Mouse (Mus musculus) heart, embryonic 15.5 days (tissue): ENCODE measurements around the gene Agpat4. TPM values are rescaled to one million over a fixed set of nuclear protein-coding genes. Genes with fewer than 3 reads are reported as not detected.

ENCODE experiments used
- ATAC-seq: fragments of 200-750 bp; cut with Nextera tagmentation; replicated peaks from 2 replicates; pipeline ENCODE4 v1.8.0; 2017; ENCODE audit warnings: low read depth, moderate TSS enrichment; ENCODE audit not compliant: insufficient number of reproducible peaks, insufficient read depth, low FRiP score
- H3K27ac ChIP-seq: fragments of 300-500 bp; sonication (generic); 2 replicates; pipeline ENCODE4 v1.5.1; 2015; ENCODE audit warnings: mild to moderate bottlenecking, inconsistent platforms
- H3K27me3 ChIP-seq: fragments of 300-500 bp; sonication (generic); 2 replicates; pipeline ENCODE4 v1.6.1; 2015; ENCODE audit warnings: inconsistent platforms
- H3K36me3 ChIP-seq: fragments of 300-500 bp; sonication (generic); 2 replicates; pipeline ENCODE4 v1.6.1; 2015; ENCODE audit warnings: mild to moderate bottlenecking, inconsistent platforms
- H3K4me1 ChIP-seq: fragments of 300-500 bp; sonication (generic); replicated peaks from 2 replicates; pipeline ENCODE4 v1.6.1; 2015; ENCODE audit warnings: inconsistent platforms
- H3K4me2 ChIP-seq: fragments of 300-500 bp; sonication (generic); 2 replicates; pipeline ENCODE4 v1.6.1; 2015; ENCODE audit warnings: inconsistent platforms, mild to moderate bottlenecking, moderate library complexity
- H3K4me3 ChIP-seq: fragments of 300-500 bp; sonication (generic); 2 replicates; pipeline ENCODE4 v1.5.1; 2015; ENCODE audit warnings: mild to moderate bottlenecking, inconsistent platforms
- H3K9ac ChIP-seq: fragments of 300-500 bp; sonication (generic); 2 replicates; pipeline ENCODE4 v1.6.1; 2015; ENCODE audit warnings: mild to moderate bottlenecking, inconsistent platforms
- H3K9me3 ChIP-seq: fragments of 300-500 bp; sonication (generic); replicated peaks from 2 replicates; pipeline ENCODE4 v1.6.1; 2016; ENCODE audit warnings: inconsistent platforms
- WGBS: fragments of 180-500 bp; shearing (Covaris S2); methylation state at CpG from one replicate; pipeline ENCODE4 v1.1.7; 2015; ENCODE audit warnings: mixed read lengths; 5-methylcytosine and 5-hydroxymethylcytosine counted together
- polyA plus RNA-seq: library from polyadenylated mRNA; unstranded; fragments of >200 nt; fragmentation: Nextera tagmentation; extraction: Ambion mirVana; gene quantifications from 2 replicates; pipeline ENCODE4 v1.2.1, GENCODE M21; 2015

Gene Agpat4
- polyA plus RNA-seq, 1 experiment from 2014 or later: 13.6 TPM

DNA sequence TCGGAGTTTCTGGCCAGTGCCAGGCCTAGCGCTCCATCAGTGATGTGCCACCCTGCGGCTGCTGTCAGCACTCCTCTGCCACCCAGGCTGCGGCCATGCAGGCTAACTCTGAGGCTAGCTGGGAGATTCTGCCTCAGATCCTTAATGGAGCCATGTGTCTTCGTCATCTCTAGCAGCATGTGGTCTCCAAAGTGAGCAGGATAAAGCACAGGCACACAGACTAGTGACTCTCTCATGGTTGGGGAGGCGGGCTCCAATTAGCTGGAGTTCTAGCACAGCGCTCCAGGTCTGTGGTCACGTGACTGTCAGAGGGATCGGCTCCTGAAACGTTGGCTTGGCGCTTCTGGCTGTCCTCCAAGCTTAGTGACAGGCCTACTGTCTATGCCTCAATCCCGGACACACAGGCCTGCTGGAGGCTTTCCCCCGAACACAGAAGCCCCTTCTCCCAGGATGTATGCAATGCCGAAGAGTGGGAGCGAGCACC lies 85.0 kb downstream of the Agpat4 start:
- Histone ChIP-seq H3K9me3 (no peaks in the 10 kb centered on the region), H3K27me3 (no peaks in the 10 kb centered on the region), H3K4me1 (peaks cover 36% of the 10 kb centered on the region), H3K36me3 (no peaks in the 10 kb centered on the region), H3K4me2 (peak overlapping the region; percentile 34), H3K27ac (no peak overlapping the region), H3K9ac (0 out of 2 replicates have a peak overlapping the region, but pooled peaks have one; percentile 17), H3K4me3 (no peak overlapping the region)
- WGBS: 48% methylated on average over 15 of the region's 15 CpGs
- no peak for ATAC-seq

DNA sequence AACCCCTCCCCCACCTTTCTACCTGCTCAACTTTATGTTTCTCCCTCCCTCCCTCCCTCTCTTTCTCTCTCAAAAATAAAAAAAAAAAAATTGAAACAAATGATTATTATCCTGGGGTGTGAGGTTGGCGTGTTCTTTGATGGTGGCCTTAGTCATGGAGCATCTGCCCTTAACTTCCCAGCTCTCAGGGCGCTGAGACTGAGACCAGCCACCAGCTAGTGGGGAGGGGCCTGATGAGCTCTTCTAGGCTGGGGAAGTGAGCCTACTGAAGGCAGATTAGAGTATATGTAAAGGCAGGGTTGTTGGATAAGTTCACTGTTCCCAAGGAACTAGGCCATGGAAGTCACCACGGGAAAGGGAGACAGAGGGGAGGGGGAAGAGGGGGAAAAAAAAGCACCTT lies 85.7 kb downstream of the Agpat4 start:
- no peak for ATAC-seq

DNA sequence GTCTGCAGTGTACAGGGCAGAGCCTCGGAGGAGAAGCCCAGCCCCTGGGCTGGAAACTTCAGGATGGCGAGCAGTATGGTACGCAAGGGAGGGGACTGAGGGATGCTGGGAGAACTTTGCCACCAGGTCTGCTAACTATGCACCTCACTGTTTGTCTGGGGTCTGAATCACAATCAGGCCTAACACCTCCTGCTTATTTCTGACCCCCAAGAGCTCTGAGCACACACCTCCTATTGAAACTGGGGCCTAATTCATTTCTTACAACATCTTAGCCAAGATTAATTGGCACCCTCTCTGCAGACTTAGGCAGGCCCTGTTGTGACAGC lies 86.1 kb downstream of the Agpat4 start:
- Histone ChIP-seq H3K27ac (peak overlapping the region; percentile 22; the same call in 1 of the 2 replicates), H3K4me1 (peaks cover 36% of the 10 kb centered on the region), H3K36me3 (no peaks in the 10 kb centered on the region), H3K4me3 (no peak overlapping the region), H3K9me3 (no peaks in the 10 kb centered on the region), H3K9ac (no peak overlapping the region), H3K4me2 (no peak overlapping the region), H3K27me3 (no peaks in the 10 kb centered on the region)
- WGBS: 78% methylated on average over 3 of the region's 3 CpGs
- no peak for ATAC-seq

More for the DNA sequence above, 85.7 kb downstream of the Agpat4 start:
- Histone ChIP-seq H3K36me3 (no peaks in the 10 kb centered on the region), H3K9ac (no peak overlapping the region), H3K9me3 (no peaks in the 10 kb centered on the region), H3K27ac (no peak overlapping the region), H3K4me2 (no peak overlapping the region), H3K27me3 (no peaks in the 10 kb centered on the region), H3K4me3 (no peak overlapping the region), H3K4me1 (peaks cover 36% of the 10 kb centered on the region)
- WGBS: 79% methylated on average over 3 of the region's 3 CpGs

DNA sequence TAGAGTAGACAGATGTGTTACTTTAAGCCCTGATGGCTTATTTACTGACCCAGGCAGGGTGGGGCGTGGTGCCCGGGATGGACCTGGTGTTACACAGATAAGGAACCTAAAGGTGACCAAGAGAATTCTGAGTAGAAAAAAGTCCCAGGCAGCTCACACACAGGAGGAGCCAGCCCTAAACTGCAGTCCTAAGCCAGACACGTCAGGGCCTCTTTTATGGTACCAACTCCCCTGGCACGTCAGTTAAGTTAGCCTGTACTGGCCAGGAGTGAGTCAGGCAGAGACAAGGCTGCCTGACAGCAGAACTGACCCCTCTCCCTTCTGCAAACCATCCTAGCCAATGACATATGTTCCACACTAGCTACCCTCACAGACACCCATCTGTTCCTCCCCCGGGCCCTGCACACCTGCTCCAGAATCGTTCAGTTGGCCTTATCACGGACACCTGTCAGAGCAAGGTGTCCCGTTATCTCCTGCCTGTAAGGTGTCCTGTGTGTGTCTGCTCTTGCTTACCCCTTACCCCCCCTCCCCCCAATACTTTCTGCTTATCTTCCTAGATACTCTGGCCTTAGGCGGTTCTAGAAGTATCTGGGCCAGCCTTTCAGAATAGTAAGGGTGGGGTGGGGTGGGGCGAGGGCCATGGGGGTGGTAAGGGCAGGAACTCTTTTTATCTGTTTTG lies 86.7 kb downstream of the Agpat4 start:
- 36% methylated on average over 10 of the region's 10 CpGs for WGBS
- H3K9me3 ChIP-seq: no peaks in the 10 kb centered on the region
- H3K27ac ChIP-seq: peak overlapping the region; percentile 22; the same call in 1 of the 2 replicates
- no peak overlapping the region for H3K4me3 ChIP-seq
- no peaks in the 10 kb centered on the region for H3K27me3 ChIP-seq
- ATAC-seq: peak; percentile 43; the same call in 1 of the 2 replicates
- peaks cover 36% of the 10 kb centered on the region for H3K4me1 ChIP-seq
- H3K9ac ChIP-seq: no peak overlapping the region
- H3K4me2 ChIP-seq: 0 out of 2 replicates have a peak overlapping the region, but pooled peaks have one; percentile 1
- H3K36me3 ChIP-seq: no peaks in the 10 kb centered on the region

DNA sequence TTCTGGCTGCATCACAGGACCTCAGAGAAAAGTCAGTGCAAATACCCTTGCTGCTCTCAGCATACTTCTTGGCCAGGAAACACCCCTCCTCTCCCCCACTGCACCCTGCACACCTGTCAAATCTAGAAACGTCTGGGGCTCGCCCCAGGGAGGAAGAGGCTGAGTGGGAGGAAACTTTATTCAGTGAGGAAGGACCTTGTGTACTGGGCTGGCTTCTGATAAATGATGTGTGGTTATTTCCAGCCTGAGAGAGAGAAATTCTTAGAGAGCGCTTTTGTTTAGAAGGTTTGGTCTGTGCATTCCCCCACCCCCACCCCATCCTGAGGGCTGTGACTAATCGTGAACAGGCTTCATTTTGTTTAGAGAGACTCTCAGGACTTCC lies 87.2 kb downstream of the Agpat4 start:
- no peaks in the 10 kb centered on the region for H3K36me3 ChIP-seq
- H3K27me3 ChIP-seq: no peaks in the 10 kb centered on the region
- no peaks in the 10 kb centered on the region for H3K9me3 ChIP-seq
- no peak overlapping the region for H3K9ac ChIP-seq
- peak overlapping the region; percentile 22 for H3K27ac ChIP-seq
- H3K4me3 ChIP-seq: no peak overlapping the region
- H3K4me1 ChIP-seq: peaks cover 36% of the 10 kb centered on the region
- peak; percentile 16; the same call in 1 of the 2 replicates for ATAC-seq
- 0 out of 2 replicates have a peak overlapping the region, but pooled peaks have one; percentile 1 for H3K4me2 ChIP-seq
- WGBS: 10% methylated on average over 4 of the region's 4 CpGs

DNA sequence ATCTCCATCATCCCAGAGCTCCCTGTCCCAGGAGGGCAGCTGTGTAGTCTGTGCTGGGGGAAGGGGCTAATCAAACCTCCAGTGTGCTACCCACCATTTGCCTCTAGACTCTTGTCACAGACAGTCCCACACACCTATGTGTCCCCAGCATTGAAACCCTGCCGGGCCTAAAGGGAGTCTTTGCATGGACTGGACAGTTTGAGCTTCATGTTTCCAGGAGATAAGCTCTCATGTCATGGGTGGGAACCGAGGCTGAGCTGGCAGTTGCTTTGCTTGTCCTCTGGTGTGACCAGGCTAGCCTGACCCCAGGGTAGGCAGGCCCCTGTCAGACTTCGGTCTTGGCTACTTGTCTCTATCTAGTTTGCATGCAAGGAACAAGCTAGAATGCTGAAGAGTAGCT lies 87.7 kb downstream of the Agpat4 start:
- no peak overlapping the region for H3K4me3 ChIP-seq
- 50% methylated on average over 3 of the region's 3 CpGs for WGBS
- H3K27me3 ChIP-seq: no peaks in the 10 kb centered on the region
- ATAC-seq: no peak
- H3K4me1 ChIP-seq: peaks cover 36% of the 10 kb centered on the region
- no peak overlapping the region for H3K9ac ChIP-seq
- no peaks in the 10 kb centered on the region for H3K36me3 ChIP-seq
- H3K27ac ChIP-seq: peak overlapping the region; percentile 22
- no peaks in the 10 kb centered on the region for H3K9me3 ChIP-seq
- no peak overlapping the region for H3K4me2 ChIP-seq

DNA sequence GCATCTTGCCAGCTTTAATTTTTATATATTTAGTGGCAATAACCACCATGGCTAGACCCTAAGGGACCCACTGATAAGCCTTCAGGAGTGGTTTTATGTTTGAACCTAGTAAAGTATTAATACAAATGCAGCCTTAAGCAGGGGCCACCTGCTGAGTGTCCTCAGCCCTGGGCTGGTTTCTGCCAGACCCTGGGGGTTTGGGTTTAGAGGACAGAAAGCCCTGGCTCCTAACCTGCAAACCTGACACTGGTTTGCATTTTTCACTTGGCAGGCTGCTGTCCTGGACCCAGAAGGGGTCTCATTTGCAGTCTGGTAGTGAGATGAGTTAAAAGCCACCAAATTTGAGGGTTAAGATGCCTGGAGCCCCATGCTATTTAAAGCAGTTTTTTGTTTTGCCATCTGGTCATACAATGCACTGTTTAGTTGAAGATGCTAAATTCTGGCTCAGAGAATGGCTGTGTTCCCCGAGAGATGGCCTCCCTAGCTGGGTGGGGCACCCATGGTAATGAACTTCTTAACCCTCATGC lies 88.6 kb downstream of the Agpat4 start:
- no peak for ATAC-seq
- Histone ChIP-seq H3K4me2 (no peak overlapping the region), H3K9me3 (no peaks in the 10 kb centered on the region), H3K27me3 (no peaks in the 10 kb centered on the region), H3K27ac (no peak overlapping the region), H3K36me3 (no peaks in the 10 kb centered on the region), H3K4me1 (peaks cover 36% of the 10 kb centered on the region), H3K9ac (no peak overlapping the region), H3K4me3 (no peak overlapping the region)
- 44% methylated on average over 1 of the region's 1 CpGs for WGBS

DNA sequence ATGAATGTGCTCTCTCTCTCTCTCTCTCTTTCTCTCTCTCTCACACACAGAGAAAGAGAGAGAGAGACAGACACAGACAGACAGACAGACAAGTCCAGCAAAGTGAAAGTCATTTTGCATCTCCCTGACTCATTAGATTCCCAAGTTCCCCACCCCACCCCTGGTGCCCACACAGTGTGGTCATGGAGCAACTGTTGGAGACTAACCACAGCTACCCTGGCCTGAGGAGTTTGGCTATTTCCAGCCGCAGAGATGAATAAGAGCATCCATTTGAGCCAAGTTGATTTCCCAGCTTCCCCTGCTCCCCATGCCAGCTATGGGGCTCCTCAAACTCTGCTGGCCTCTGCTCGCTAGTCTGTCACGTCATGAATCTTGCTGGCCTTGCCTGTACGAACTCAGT lies 91.0 kb downstream of the Agpat4 start:
- Histone ChIP-seq H3K4me1 (peaks cover 23% of the 10 kb centered on the region), H3K9me3 (no peaks in the 10 kb centered on the region), H3K36me3 (no peaks in the 10 kb centered on the region), H3K27ac (no peak overlapping the region), H3K9ac (no peak overlapping the region), H3K27me3 (no peaks in the 10 kb centered on the region), H3K4me2 (no peak overlapping the region), H3K4me3 (no peak overlapping the region)
- WGBS: 68% methylated on average over 4 of the region's 4 CpGs
- no peak for ATAC-seq

DNA sequence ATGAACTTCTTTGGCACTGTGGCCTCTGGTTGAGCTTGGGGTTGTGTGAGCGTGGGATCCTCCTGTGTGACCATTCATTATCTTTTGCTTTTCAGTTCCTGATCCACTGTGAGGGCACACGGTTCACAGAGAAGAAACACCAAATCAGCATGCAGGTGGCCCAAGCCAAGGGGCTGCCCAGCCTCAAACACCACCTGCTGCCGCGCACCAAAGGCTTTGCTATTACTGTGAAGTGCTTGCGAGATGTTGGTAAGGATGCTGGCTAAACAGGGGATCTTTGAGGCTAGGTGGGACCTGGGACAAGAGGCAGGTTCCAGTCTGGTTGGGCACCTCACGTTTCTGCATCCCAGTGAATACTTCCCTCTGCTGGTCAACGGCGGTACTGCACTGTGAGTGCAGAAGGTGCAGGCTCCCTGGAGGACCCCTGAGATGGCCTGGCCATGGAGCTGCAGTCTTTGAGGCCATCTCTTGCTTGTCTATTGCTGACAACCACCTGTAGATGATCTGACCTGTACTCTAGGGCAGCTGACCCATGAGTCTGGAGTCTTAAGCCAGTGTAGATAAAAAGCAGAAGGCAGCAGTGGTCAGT lies 92.1 kb downstream of the Agpat4 start:
- WGBS: 29% methylated on average over 8 of the region's 8 CpGs
- Histone ChIP-seq H3K9ac (no peak overlapping the region), H3K4me1 (peaks cover 13% of the 10 kb centered on the region), H3K27me3 (no peaks in the 10 kb centered on the region), H3K36me3 (no peaks in the 10 kb centered on the region), H3K27ac (no peak overlapping the region), H3K4me3 (no peak overlapping the region), H3K4me2 (no peak overlapping the region), H3K9me3 (no peaks in the 10 kb centered on the region)
- ATAC-seq: 0 out of 2 replicates have a peak, but pooled peaks have one; percentile 53

DNA sequence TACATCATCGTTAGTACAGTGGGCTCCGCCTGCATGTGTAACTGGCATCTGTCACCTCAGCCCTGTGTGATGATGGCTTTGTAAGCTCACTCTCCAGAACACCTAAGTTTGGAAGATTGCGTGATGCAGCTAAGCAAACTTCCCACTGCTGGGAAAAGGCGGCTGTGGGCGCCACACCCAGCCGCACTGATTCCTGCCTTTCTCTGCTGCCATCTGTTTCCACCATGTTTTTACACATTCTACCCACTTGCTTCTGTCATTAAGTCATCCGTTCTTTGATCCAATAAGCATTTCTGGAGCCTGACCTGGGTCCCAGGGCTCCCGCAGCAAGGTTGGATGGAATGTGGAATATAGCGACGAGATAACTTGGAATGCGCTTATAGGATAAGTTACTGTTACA lies 93.4 kb downstream of the Agpat4 start:
- no peaks in the 10 kb centered on the region for H3K36me3 ChIP-seq
- ATAC-seq: no peak
- no peak overlapping the region for H3K27ac ChIP-seq
- no peaks in the 10 kb centered on the region for H3K9me3 ChIP-seq
- H3K4me3 ChIP-seq: no peak overlapping the region
- no peaks in the 10 kb centered on the region for H3K27me3 ChIP-seq
- H3K4me1 ChIP-seq: 0 out of 2 replicates have a peak, but pooled peaks cover 5% of the 10 kb centered on the region
- WGBS: 84% methylated on average over 11 of the region's 11 CpGs
- no peak overlapping the region for H3K9ac ChIP-seq
- H3K4me2 ChIP-seq: no peak overlapping the region

DNA sequence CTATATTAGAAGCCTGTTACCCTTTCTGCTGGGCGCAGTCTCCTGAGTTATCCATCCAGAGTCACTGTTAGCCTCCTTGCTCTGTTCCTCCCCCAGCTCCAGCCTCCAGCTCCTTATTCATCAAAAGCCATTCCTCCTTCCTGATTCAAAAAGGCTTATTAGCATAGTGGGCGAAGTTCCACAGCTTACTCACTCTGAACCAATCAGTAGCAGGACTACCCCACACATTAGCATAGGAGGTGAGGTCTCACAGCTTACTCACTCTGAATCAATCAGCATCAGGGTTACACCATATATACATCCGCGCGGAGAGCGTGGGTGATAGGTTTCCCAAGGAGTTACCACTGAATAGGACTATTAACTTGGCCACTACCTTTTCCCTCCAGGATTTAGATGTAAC lies 93.8 kb downstream of the Agpat4 start:
- Histone ChIP-seq H3K4me3 (no peak overlapping the region), H3K4me1 (0 out of 2 replicates have a peak, but pooled peaks cover 2% of the 10 kb centered on the region), H3K27ac (no peak overlapping the region), H3K27me3 (no peaks in the 10 kb centered on the region), H3K4me2 (no peak overlapping the region), H3K36me3 (peaks cover 3% of the 10 kb centered on the region; the same call in 1 of the 2 replicates), H3K9ac (no peak overlapping the region), H3K9me3 (no peaks in the 10 kb centered on the region)
- WGBS: 85% methylated on average over 6 of the region's 6 CpGs
- ATAC-seq: no peak
